Mouse (Mus musculus): ENCODE results near the gene Ubash3b. TPM values are rescaled to one million over a fixed set of nuclear protein-coding genes. Genes with fewer than 3 reads are reported as not detected.

Gene Ubash3b
- polyA plus RNA-seq, 1 experiment, result 2.9 TPM

GRCm38 (mm10) chr9:41187498-41187897 lies 26.0 kb upstream of the Ubash3b start:
- Histone ChIP-seq H3K27me3 (ENCODE audit: control insufficient read depth, insufficient read depth, low read length, poor library complexity, severe bottlenecking) (no peaks in the 10 kb centered on the region), H3K9ac (ENCODE audit: low read depth, poor library complexity, severe bottlenecking) (no peak overlapping the region), H3K4me3 (ENCODE audit: low read depth, low read length) (no peak overlapping the region), H3K4me1 (ENCODE audit: control insufficient read depth, insufficient read depth, low read length) (no peaks in the 10 kb centered on the region), H3K9me3 (replicated peaks; ENCODE audit: control insufficient read depth, insufficient read depth, low read length, poor library complexity, severe bottlenecking) (no peaks in the 10 kb centered on the region), H3K27ac (ENCODE audit: insufficient read depth, low read length) (no peak overlapping the region), H3K36me3 (ENCODE audit: control insufficient read depth, insufficient read depth, low read length, poor library complexity, severe bottlenecking) (no peaks in the 10 kb centered on the region)
- no peak for TF ChIP-seq POLR2A (IDR thresholded peaks at IDR 0.05; ENCODE audit: insufficient read depth, low read length)
- TF ChIP-seq EP300 (IDR thresholded peaks at IDR 0.05; ENCODE audit: insufficient read depth, low read depth, low read length), result no peak
- TF ChIP-seq CTCF (IDR thresholded peaks at IDR 0.05; ENCODE audit: low read depth, low read length), result no peak

DNA sequence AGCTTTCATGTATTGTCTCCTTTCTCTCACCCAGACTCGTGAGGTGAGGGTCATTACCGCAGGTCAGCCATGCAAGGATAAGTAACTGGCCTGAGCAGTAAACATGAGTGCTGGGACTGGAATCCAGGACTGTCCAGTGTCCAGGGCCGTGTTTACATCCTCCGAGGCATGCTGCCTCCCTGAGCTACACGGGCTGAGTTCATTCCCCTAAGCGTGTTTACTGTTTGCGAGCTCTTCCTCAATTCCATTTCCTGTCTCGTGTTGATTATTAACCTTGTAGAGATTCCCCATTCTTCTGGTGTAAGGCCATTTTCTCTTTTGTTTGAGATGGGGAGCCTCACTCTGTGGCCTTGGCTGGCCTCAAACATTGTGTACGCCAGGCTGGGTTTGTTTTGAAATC lies 23.8 kb upstream of the Ubash3b start:
- Histone ChIP-seq H3K4me1 (ENCODE audit: control insufficient read depth, insufficient read depth, low read length) (no peaks in the 10 kb centered on the region), H3K9me3 (replicated peaks; ENCODE audit: control insufficient read depth, insufficient read depth, low read length, poor library complexity, severe bottlenecking) (no peaks in the 10 kb centered on the region), H3K9ac (ENCODE audit: low read depth, poor library complexity, severe bottlenecking) (no peak overlapping the region), H3K27me3 (ENCODE audit: control insufficient read depth, insufficient read depth, low read length, poor library complexity, severe bottlenecking) (no peaks in the 10 kb centered on the region), H3K4me3 (ENCODE audit: low read depth, low read length) (no peak overlapping the region), H3K27ac (ENCODE audit: insufficient read depth, low read length) (no peak overlapping the region), H3K36me3 (ENCODE audit: control insufficient read depth, insufficient read depth, low read length, poor library complexity, severe bottlenecking) (no peaks in the 10 kb centered on the region)
- no peak for TF ChIP-seq EP300 (IDR thresholded peaks at IDR 0.05; ENCODE audit: insufficient read depth, low read depth, low read length)
- no peak for TF ChIP-seq CTCF (IDR thresholded peaks at IDR 0.05; ENCODE audit: low read depth, low read length)
- TF ChIP-seq POLR2A (IDR thresholded peaks at IDR 0.05; ENCODE audit: insufficient read depth, low read length), result no peak

DNA sequence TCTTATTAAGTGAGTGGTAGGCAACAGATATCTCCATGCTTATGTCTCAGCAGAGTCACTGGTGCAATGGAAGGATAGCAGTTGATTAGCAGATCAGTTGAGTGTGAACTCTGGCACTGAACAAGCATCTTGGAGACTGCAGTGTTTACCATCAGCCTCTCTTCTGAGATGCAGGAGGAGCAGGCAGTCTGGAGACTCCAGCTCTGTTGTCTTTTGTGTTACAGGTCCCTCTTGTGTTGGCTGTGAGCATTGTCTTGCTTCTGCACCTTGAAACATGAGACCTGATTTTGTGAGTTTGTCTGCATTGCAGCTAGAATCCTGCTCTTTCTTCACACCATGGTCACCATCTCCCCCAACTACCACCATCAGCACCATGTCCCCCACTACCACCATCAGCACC lies 21.1 kb upstream of the Ubash3b start:
- Histone ChIP-seq H3K9me3 (replicated peaks; ENCODE audit: control insufficient read depth, insufficient read depth, low read length, poor library complexity, severe bottlenecking) (no peaks in the 10 kb centered on the region), H3K9ac (ENCODE audit: low read depth, poor library complexity, severe bottlenecking) (no peak overlapping the region), H3K4me3 (ENCODE audit: low read depth, low read length) (no peak overlapping the region), H3K36me3 (ENCODE audit: control insufficient read depth, insufficient read depth, low read length, poor library complexity, severe bottlenecking) (no peaks in the 10 kb centered on the region), H3K4me1 (ENCODE audit: control insufficient read depth, insufficient read depth, low read length) (no peaks in the 10 kb centered on the region), H3K27me3 (ENCODE audit: control insufficient read depth, insufficient read depth, low read length, poor library complexity, severe bottlenecking) (no peaks in the 10 kb centered on the region), H3K27ac (ENCODE audit: insufficient read depth, low read length) (no peak overlapping the region)
- no peak for TF ChIP-seq POLR2A (IDR thresholded peaks at IDR 0.05; ENCODE audit: insufficient read depth, low read length)
- no peak for TF ChIP-seq EP300 (IDR thresholded peaks at IDR 0.05; ENCODE audit: insufficient read depth, low read depth, low read length)
- TF ChIP-seq CTCF (IDR thresholded peaks at IDR 0.05; ENCODE audit: low read depth, low read length), result no peak

DNA sequence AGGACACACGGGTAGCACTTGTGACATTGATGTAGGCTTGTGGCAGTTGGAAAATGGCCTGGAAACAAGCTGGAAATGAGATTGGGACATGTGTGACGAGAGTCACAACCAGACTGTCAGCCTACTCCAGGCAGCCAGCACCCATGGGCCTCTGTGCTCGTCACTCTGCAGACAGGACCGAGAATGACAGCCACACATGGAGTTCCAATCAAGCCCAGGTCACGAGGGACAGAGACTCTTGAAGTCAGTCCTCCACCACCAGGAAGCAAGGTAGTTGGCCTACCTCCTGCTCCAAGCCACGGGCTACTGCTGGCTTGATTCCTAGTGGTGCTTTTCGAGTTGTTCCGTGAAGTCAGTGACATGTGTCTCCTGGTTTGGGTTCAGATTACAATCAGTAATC lies 20.3 kb upstream of the Ubash3b start:
- Histone ChIP-seq H3K9me3 (replicated peaks; ENCODE audit: control insufficient read depth, insufficient read depth, low read length, poor library complexity, severe bottlenecking) (no peaks in the 10 kb centered on the region), H3K27me3 (ENCODE audit: control insufficient read depth, insufficient read depth, low read length, poor library complexity, severe bottlenecking) (no peaks in the 10 kb centered on the region), H3K4me1 (ENCODE audit: control insufficient read depth, insufficient read depth, low read length) (no peaks in the 10 kb centered on the region), H3K27ac (ENCODE audit: insufficient read depth, low read length) (no peak overlapping the region), H3K4me3 (ENCODE audit: low read depth, low read length) (no peak overlapping the region), H3K9ac (ENCODE audit: low read depth, poor library complexity, severe bottlenecking) (no peak overlapping the region), H3K36me3 (ENCODE audit: control insufficient read depth, insufficient read depth, low read length, poor library complexity, severe bottlenecking) (no peaks in the 10 kb centered on the region)
- no peak for TF ChIP-seq EP300 (IDR thresholded peaks at IDR 0.05; ENCODE audit: insufficient read depth, low read depth, low read length)
- TF ChIP-seq CTCF (IDR thresholded peaks at IDR 0.05; ENCODE audit: low read depth, low read length), result no peak
- no peak for TF ChIP-seq POLR2A (IDR thresholded peaks at IDR 0.05; ENCODE audit: insufficient read depth, low read length)

- TF ChIP-seq EP300 (IDR thresholded peaks at IDR 0.05; ENCODE audit: insufficient read depth, low read depth, low read length) (no peak), CTCF (IDR thresholded peaks at IDR 0.05; ENCODE audit: low read depth, low read length) (no peak), POLR2A (IDR thresholded peaks at IDR 0.05; ENCODE audit: insufficient read depth, low read length) (no peak)
- Histone ChIP-seq H3K4me3 (ENCODE audit: low read depth, low read length) (no peak overlapping the region), H3K27me3 (ENCODE audit: control insufficient read depth, insufficient read depth, low read length, poor library complexity, severe bottlenecking) (no peaks in the 10 kb centered on the region), H3K4me1 (ENCODE audit: control insufficient read depth, insufficient read depth, low read length) (no peaks in the 10 kb centered on the region), H3K9ac (ENCODE audit: low read depth, poor library complexity, severe bottlenecking) (no peak overlapping the region), H3K9me3 (replicated peaks; ENCODE audit: control insufficient read depth, insufficient read depth, low read length, poor library complexity, severe bottlenecking) (no peaks in the 10 kb centered on the region), H3K36me3 (ENCODE audit: control insufficient read depth, insufficient read depth, low read length, poor library complexity, severe bottlenecking) (no peaks in the 10 kb centered on the region), H3K27ac (ENCODE audit: insufficient read depth, low read length) (no peak overlapping the region)
Observed at GRCm38 (mm10) chr9:41181372-41181771, 19.9 kb upstream of the Ubash3b start.

DNA sequence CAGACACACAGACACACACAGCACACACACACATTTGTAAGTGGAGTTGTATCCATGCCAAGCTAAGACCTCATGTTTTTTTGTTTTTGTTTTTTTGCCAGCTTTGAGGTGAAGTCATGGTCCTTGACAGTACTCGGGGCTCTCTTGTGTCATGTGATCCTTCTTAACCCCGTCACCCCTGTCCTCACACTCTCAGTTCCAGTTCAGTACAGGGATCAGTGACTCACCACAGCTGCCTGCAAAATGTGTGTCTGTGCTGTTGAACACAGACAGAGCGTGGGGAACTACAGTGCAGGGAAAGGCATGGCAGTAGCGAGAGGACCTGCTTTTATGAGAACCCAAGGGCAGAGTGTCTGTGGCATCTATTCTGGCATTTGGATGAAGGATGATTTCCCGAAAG lies 17.6 kb upstream of the Ubash3b start:
- TF ChIP-seq EP300 (IDR thresholded peaks at IDR 0.05; ENCODE audit: insufficient read depth, low read depth, low read length) (no peak), POLR2A (IDR thresholded peaks at IDR 0.05; ENCODE audit: insufficient read depth, low read length) (no peak), CTCF (IDR thresholded peaks at IDR 0.05; ENCODE audit: low read depth, low read length) (no peak)

More for the DNA sequence above, 17.6 kb upstream of the Ubash3b start:
- Histone ChIP-seq H3K27me3 (ENCODE audit: control insufficient read depth, insufficient read depth, low read length, poor library complexity, severe bottlenecking) (no peaks in the 10 kb centered on the region), H3K4me3 (ENCODE audit: low read depth, low read length) (no peak overlapping the region), H3K9me3 (replicated peaks; ENCODE audit: control insufficient read depth, insufficient read depth, low read length, poor library complexity, severe bottlenecking) (no peaks in the 10 kb centered on the region), H3K36me3 (ENCODE audit: control insufficient read depth, insufficient read depth, low read length, poor library complexity, severe bottlenecking) (no peaks in the 10 kb centered on the region), H3K9ac (ENCODE audit: low read depth, poor library complexity, severe bottlenecking) (no peak overlapping the region), H3K4me1 (ENCODE audit: control insufficient read depth, insufficient read depth, low read length) (no peaks in the 10 kb centered on the region), H3K27ac (ENCODE audit: insufficient read depth, low read length) (no peak overlapping the region)
